Mouse (Mus musculus) mouse embryonic stem cell (cell line): ENCODE results near the gene Nlrp6.

Experiments used
- in situ Hi-C, 2 experiments: fragments of 300-500 bp; cut with MboI; formaldehyde crosslinking; loops; 1 replicate in 1 of 2; 3 replicates in 1 of 2; pipeline ENCODE4 v1.14.3; 2019 to 2020; ENCODE audit warnings: low sequenced_read_pairs in 2 of 2, low pct_unique_long_range_greater_than_20kb in 1 of 2, mixed read lengths in 1 of 2; ENCODE audit not compliant: unreplicated experiment in 1 of 2

The Nlrp6 gene

DNA sequence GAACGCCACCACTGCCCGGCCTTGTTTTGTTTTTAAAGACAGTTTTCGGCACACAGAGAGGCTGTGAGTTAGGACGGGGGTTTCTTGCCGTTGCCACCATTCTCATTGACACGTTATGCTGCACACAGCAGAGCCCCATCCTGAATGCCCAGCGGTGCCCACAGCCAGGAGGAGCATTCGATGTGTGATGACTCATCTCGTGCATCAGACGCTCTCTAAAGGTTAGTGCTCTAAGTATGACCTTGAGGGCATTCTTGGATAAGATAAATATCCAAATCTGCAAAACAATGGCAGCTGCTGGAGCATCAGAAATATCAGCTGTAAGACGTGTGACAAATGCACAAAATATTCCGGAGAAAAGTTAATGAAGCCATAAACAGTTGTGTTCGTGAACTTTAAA, 13.6 kb upstream of the Nlrp6 start:
- in situ Hi-C loops: loop anchor here in 1 of 2 experiments (25.0 kb wide), 1 partner anchor 280 kb away; the partner anchor contains the start of genes Hras and Lrrc56

DNA sequence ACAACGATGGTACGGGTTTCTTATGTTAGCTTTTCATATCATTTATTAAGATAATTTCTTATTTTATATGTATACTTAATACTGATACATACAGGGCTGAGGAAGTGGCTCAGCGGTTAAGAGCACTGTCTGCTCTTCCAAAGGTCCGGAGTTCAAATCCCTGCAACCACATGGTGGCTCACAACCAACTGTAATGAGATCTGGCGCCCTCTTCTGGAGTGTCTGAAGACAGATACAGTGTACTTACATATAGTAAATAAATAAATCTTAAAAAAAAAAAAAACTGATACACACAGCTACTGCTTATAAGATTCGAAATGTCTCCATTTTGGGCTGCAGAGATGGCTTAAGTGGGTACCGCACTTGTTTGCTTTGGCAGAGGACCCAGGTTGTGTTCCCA, 13.0 kb upstream of the Nlrp6 start:
- in situ Hi-C loops: loop anchor here in 1 of 2 experiments (25.0 kb wide), 1 partner anchor 280 kb away; the partner anchor contains the start of genes Hras and Lrrc56

DNA sequence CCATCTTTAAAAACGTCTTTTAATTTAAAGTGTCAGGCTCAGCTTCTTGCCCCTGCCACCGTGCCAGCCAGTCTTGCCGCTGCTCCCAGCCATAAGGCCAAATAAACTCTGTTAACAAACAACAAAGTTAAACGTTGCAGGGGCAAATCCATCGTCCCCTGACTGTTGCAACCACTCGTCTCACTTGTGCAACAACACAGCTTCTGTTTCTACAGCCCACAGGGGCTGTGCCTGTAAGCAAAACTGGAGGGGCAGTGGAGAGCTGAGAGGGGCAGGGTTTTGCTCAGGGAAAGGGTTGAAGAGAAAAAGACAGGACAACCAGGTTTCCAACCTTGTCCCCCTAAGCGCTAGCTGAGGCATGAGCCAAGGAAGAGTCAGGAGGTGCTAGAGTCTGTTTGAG, 12.5 kb upstream of the Nlrp6 start:
- in situ Hi-C loops: loop anchor here in 1 of 2 experiments (25.0 kb wide), 1 partner anchor 279 kb away; the partner anchor contains the start of genes Hras and Lrrc56

DNA sequence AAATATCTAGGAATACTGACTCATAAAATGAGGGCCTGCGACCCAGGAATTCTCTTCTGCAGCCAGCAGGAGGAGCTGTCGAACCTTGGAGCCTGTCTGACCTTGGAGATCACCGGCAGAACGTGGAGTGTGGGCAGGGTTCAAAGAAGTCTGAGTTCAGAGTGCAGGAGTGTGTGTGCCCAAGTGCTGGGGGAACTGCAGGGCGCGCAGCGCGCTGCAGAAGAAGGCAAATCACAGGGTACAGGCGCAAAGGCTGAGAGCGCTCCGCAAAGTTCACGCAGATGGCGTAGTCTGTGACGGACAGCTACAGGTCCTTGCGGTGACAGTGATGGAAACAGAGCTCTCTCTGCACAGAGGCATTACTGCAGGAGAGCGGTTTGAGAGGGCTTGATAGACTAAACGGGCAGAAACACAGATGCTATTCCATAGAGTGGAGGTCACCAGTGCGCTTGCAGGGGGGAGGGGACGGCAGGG, 12.0 kb upstream of the Nlrp6 start:
- in situ Hi-C loops: loop anchor here in 1 of 2 experiments (25.0 kb wide), 1 partner anchor 279 kb away; the partner anchor contains the start of genes Hras and Lrrc56

GRCm38 (mm10) chr7:140912293-140912692, 8.4 kb upstream of the Nlrp6 start:
- in situ Hi-C loops: loop anchor here in 1 of 2 experiments (25.0 kb wide), 1 partner anchor 275 kb away; the partner anchor contains the start of genes Hras and Lrrc56

GRCm38 (mm10) chr7:140912846-140913482, 7.7 kb upstream of the Nlrp6 start:
- in situ Hi-C loops: loop anchor here in 1 of 2 experiments (25.0 kb wide), 1 partner anchor 274 kb away; the partner anchor contains the start of genes Hras and Lrrc56

DNA sequence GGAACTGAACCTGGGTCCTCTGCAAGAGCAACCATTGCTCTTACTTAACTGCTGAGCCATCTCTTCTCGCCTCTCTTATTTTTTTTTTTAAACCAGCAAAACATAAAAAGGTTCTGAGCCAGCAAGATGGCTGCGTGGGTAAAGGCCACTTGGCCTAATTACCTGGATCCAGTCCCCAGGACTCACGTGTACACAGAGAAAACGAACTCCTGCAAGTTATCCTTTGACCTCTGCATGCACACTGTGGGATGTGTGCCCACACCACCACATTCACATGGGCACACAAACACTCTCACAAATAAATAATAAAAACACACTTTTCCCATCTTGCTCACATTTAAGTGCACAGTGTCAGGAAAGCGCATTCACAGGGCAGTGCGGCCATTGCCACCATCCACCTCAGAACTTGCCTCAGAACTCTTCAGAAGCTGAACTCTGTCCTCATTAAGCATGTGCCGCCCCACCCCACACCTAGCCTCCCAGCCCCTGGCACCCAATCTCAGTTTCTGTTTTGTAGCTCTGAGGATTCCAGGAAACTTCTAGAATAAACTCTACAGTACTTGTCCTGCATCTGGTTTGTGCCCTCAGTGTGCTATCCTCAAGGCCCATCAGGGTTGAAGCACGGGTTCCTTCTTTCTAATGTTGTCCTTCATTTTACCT, 6.5 kb upstream of the Nlrp6 start:
- in situ Hi-C loops: loop anchor here in 1 of 2 experiments (25.0 kb wide), 1 partner anchor 273 kb away; the partner anchor contains the start of genes Hras and Lrrc56

DNA sequence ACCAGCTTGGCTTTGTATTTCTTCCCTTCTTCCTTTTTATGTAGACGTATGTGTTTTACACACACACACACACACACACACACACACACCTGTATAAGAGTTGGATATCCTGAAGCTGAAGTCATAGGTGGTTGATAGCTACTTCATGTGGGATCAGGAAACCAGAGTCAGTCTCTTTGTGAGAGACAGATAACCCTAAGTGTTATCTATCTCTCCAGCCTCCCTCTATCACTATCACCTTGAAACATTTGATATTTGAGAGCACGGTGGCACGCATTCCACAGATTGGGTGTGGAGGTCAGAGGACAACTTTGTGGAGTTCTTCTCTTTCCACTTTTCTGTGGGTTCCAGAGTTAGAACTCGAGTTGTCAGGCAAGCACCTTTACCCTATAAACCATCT, 791 bp upstream of the Nlrp6 start:
- in situ Hi-C loops: loop anchor here in 1 of 2 experiments (5.0 to 25.0 kb wide), 2 partner anchors 142 to 267 kb away; partner anchors contain the start of genes B4galnt4, Hras and Lrrc56

DNA sequence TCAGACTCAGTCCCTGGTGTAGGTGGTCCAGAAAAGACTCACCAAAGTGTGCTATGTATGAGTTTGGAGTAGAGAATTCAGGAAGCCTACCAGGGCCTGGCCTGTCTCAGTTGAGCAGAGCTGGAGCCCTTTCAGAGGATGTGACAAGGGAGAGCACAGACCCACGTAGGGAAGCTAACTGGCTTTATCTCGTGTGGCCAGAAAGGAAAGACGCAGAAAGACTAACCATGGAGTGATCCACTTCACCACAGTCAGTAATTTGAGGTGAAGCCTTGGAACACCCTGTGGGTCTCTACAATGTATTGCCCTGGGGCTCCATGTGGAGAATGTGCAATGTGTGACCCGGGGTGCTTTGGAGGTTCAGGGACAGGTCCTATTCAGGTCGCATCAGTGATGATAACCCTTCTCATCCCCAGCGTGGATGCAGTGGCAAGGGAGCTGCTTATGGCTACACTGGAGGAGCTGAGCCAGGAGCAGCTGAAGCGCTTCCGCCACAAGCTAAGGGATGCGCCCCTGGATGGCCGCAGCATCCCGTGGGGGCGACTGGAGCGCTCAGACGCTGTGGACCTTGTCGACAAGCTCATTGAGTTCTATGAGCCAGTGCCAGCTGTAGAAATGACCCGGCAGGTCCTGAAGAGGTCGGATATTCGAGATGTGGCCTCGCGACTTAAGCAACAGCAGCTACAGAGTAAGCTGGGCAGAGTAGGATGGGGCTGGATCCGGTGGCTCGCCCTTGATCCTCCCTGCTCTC, 698 bp downstream of the Nlrp6 start:
- in situ Hi-C loops: loop anchor here in 1 of 2 experiments (25.0 kb wide), 1 partner anchor 266 kb away; the partner anchor contains the start of genes Hras and Lrrc56

DNA sequence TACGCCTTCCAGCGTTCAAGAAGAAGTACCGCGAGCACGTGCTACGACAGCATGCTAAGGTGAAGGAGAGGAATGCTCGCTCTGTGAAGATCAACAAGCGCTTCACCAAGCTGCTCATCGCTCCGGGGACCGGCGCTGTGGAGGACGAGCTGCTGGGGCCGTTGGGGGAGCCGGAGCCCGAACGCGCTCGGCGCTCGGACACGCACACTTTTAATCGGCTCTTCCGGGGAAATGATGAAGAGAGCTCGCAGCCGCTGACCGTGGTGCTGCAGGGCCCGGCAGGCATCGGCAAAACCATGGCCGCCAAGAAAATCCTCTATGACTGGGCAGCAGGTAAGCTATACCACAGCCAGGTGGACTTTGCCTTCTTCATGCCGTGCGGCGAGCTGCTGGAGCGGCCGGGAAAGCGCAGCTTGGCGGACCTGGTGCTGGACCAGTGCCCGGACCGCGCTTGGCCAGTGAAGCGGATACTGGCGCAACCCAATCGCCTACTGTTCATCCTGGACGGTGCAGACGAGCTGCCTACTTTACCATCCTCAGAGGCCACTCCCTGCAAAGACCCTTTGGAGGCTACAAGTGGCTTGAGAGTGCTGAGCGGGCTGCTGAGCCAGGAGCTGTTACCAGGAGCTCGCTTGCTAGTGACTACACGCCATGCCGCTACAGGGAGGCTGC, 1.8 kb downstream of the Nlrp6 start:
- in situ Hi-C loops: loop anchor here in 1 of 2 experiments (25.0 kb wide), 1 partner anchor 265 kb away; the partner anchor contains the start of genes Hras and Lrrc56

GRCm38 (mm10) chr7:140923070-140923775, 2.5 kb downstream of the Nlrp6 start:
- in situ Hi-C loops: loop anchor here in 1 of 2 experiments (25.0 kb wide), 1 partner anchor 264 kb away; the partner anchor contains the start of genes Hras and Lrrc56

- in situ Hi-C loops: no loop called here
These were observed 6.5 kb downstream of the Nlrp6 start for GRCm38 (mm10) chr7:140927181-140927580.

DNA sequence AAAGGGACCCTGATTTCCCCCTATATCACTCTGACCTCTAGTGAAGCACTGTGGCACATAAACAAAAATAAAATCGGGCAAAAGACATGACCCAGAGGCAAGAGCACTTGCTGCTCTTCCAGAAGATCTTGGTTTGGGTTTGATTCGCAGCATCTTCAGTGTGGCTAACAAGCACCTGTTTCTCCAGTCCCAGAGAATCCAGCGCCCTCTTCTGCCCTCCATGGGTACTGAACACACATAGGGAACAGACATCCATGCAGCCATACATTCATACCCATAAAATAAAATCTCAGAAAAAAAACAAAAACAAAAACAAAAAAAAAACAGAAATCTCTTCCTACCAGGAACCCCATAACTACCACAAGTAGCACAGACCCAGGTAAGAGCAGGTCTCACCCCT, 17.7 kb downstream of the Nlrp6 start:
- in situ Hi-C loops: no loop called here

DNA sequence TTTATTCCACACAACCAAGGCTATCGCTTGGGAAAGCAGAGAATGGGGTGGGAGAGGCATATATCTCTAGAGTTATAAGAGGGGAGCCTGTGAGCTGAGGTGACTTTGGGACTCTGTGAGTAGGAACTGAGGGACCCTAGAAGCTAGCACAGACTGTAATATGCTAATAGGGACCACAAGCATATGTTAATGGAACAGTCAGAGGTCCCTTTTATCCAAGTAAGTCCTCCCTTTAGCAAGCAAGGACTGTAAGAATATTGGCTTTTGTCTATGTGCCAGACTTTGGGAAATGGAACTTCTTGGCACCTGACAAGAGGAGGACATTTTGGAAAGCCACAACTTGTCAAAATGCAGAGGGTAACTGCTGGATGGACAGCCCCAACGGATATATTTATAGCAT, 18.2 kb downstream of the Nlrp6 start:
- in situ Hi-C loops: no loop called here

GRCm38 (mm10) chr7:140939669-140940171, 19.0 kb downstream of the Nlrp6 start:
- in situ Hi-C loops: no loop called here

DNA sequence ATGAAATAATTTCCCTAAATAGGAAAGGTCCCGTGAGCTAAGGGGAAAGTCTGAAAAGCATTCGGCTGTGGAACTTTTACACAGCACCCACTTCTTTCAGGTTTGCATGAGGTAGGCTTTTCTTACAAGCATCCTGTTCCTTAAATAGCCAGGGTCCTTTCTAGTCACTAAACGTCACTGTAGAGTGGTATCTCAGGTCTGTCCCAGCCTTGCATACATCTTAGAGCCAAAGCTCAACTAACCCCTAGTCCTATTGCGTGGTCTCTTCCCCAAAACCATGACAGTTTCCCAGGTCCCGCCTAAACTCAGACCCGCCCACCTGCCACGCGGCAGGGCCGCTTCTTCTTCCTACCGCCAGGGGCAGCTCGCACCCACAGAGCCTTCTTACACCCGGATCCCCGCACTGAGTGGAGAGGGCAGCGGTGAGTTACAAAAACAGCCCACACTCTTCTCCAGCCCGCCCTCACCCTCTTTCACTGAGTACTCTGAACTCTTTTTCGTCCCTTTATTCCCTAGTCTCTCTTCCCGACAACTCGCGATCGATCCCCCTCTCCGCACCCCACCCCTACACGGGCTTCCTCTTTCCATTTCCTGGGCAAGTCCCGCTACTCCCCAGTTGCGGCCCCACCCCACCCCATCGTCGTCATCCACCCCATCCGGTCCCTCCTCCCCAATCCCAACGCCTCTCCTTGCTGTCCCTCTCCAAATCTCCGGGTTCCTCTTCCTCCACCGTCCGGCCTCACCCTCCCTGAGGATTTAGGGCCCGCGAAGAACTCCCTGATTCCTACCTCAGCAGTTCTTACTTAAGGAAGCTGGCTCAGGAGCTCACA, 20.7 kb downstream of the Nlrp6 start, which contains the start of gene Pgghg:
TSS of gene Pgghg (plus strand) at position 170 of the 830 bp plus-strand sequence.
- in situ Hi-C loops: no loop called here
